Mouse (Mus musculus): ENCODE measurements at regions not wholly inside any gene's neighbourhood (a gene's known extent, or its start where the extent isn't known, plus 50 kb on each side); places are given as distances from the start of the nearest gene placed in this dataset.

- TF ChIP-seq CTCF (IDR thresholded peaks at IDR 0.05 in 2 of 3, conservative IDR thresholded peaks at IDR 0.05 in 1 of 3; ENCODE audit: control insufficient read depth in 1 of 3, insufficient read depth in 1 of 3, low read depth in 2 of 3, low read length in 3 of 3, poor library complexity in 1 of 3, severe bottlenecking in 1 of 3) (peak; percentile 55 to 79 (median 64)), RCOR1 (IDR thresholded peaks at IDR 0.05; ENCODE audit: low read depth, low read length) (no peak), POLR2A (IDR thresholded peaks at IDR 0.05; ENCODE audit: control insufficient read depth in 1 of 2, insufficient read depth in 1 of 2, low read depth in 1 of 2, low read length in 2 of 2, poor library complexity in 1 of 2) (no peak), RAD21 (IDR thresholded peaks at IDR 0.05; ENCODE audit: low read depth, low read length) (peak; percentile 73), NRF1 (IDR thresholded peaks at IDR 0.05; ENCODE audit: insufficient read depth, low read depth, low read length, poor library complexity, severe bottlenecking) (no peak), GABPA (IDR thresholded peaks at IDR 0.05; ENCODE audit: low read depth, low read length) (no peak), CHD2 (IDR thresholded peaks at IDR 0.05; ENCODE audit: low read length) (no peak), EP300 (IDR thresholded peaks at IDR 0.05; ENCODE audit: low read depth in 1 of 2, low read length in 2 of 2) (no peak), ZNF384 (IDR thresholded peaks at IDR 0.05; ENCODE audit: low read depth, low read length) (no peak), GATA1 (IDR thresholded peaks at IDR 0.05; ENCODE audit: low read depth, low read length) (no peak), UBTF (IDR thresholded peaks at IDR 0.05; ENCODE audit: borderline replicate concordance, insufficient read depth, low read depth, low read length) (no peak), POLR2AphosphoS5 (IDR thresholded peaks at IDR 0.05; ENCODE audit: borderline replicate concordance, low read depth, low read length) (no peak)
Measured at GRCm38 (mm10) chr6:7120136-7120535, 164.3 kb downstream of the Sdhaf3 start.
